Mouse (Mus musculus) ES-E14 (cell line): ENCODE results near the gene Rfx4.

ENCODE experiments used
- HCFC1 ChIP-seq: IDR thresholded peaks from 2 replicates; pipeline ENCODE4 v1.6.1; 2012; ENCODE audit warnings: low read length, inconsistent platforms, borderline replicate concordance; ENCODE audit not compliant: insufficient read depth
- MAFK ChIP-seq: IDR thresholded peaks from 2 replicates; pipeline ENCODE4 v1.6.1; 2014; ENCODE audit warnings: mild to moderate bottlenecking, low read depth, low read length, inconsistent platforms; ENCODE audit not compliant: insufficient read depth
- ZC3H11A ChIP-seq: IDR thresholded peaks from 2 replicates; pipeline ENCODE4 v1.6.1; 2012; ENCODE audit warnings: low read depth, mild to moderate bottlenecking, inconsistent platforms, low read length, borderline replicate concordance
- ZNF384 ChIP-seq: IDR thresholded peaks from 2 replicates; pipeline ENCODE4 v1.6.1; 2012; ENCODE audit warnings: low read depth, low read length, inconsistent platforms

GRCm38 (mm10) chr10:84710827-84711226, 45.0 kb upstream of the Rfx4 start:
- no peak for TF ChIP-seq HCFC1
- TF ChIP-seq ZC3H11A: no peak
- no peak for TF ChIP-seq ZNF384
- TF ChIP-seq MAFK: no peak
